ENCODE assay signal across 8 mouse cellular contexts in genomic region chr7:30308076-30309005, GRCm38 (mm10). TPM values are rescaled to one million over a fixed set of nuclear protein-coding genes. Genes with fewer than 3 reads are reported as not detected.
DNase-seq lines count a peak whose midpoint lies in the region; ATAC-seq and TF ChIP-seq lines count a peak whose summit lies in the region.

Alkbh6 (plus strand) TSS chr7:30308717.

- H3K27ac ChIP-seq in gastrocnemius, adult 2 months: peak within 1 kb of the TSS; percentile 92
- peak within 1 kb of the TSS; percentile 73 for H3K27ac ChIP-seq in hindbrain, postnatal 0 days
- H3K27ac ChIP-seq in left cerebral cortex, adult 2 months: peak within 1 kb of the TSS; percentile 80

- no peaks in the 10 kb centered on the region for H3K27me3 ChIP-seq in hindbrain, postnatal 0 days (ENCODE audit: insufficient read depth, low read length)

- 0 out of 2 replicates have a peak, but pooled peaks have one; percentile 1 for TF ChIP-seq CTCF in gastrocnemius, adult 2 months (IDR thresholded peaks at IDR 0.05)
- peak; percentile 8; the same call in 1 of the 2 replicates for TF ChIP-seq CTCF in hindbrain, postnatal 0 days (IDR thresholded peaks at IDR 0.05; ENCODE audit: low read depth)
- no peak; the same call in none of the 2 replicates for TF ChIP-seq CTCF in left cerebral cortex, adult 2 months (IDR thresholded peaks at IDR 0.05)

- WGBS in hindbrain, postnatal 0 days: 5% methylated on average over 27 of the region's 27 CpGs

- peak within 1 kb of the TSS; percentile 96 for H3K4me2 ChIP-seq in hindbrain, postnatal 0 days (ENCODE audit: low read depth, low read length)

- peak within 1 kb of the TSS; percentile 91 for H3K4me3 ChIP-seq in gastrocnemius, adult 2 months
- H3K4me3 ChIP-seq in hindbrain, postnatal 0 days (ENCODE audit: low read length): peak within 1 kb of the TSS; percentile 66
- peak within 1 kb of the TSS; percentile 72 for H3K4me3 ChIP-seq in left cerebral cortex, adult 2 months

- intact Hi-C loops in gastrocnemius, adult 2 months (cut with DNase I): no loop called here
- intact Hi-C loops in left cerebral cortex, adult 2 months (cut with DNase I): no loop called here

- H3K9me3 ChIP-seq in hindbrain, postnatal 0 days (ENCODE audit: low read length): no peaks in the 10 kb centered on the region

- ATAC-seq in common myeloid progenitor, adult 5-6 weeks (replicated peaks; ENCODE audit: low read depth, poor library complexity, severe bottlenecking): peak; percentile 99
- peak; percentile 99 for ATAC-seq in hindbrain, postnatal 0 days
- peak; percentile 100 for ATAC-seq in megakaryocyte, adult 5-6 weeks (ENCODE audit: poor library complexity, severe bottlenecking)

- H3K9ac ChIP-seq in hindbrain, postnatal 0 days (replicated peaks; ENCODE audit: low read length): peak within 1 kb of the TSS; percentile 63

- peaks cover 6% of the 10 kb centered on the region; the same call in 1 of the 2 replicates for H3K4me1 ChIP-seq in hindbrain, postnatal 0 days (ENCODE audit: insufficient read depth, low read length)

- H3K36me3 ChIP-seq in hindbrain, postnatal 0 days (ENCODE audit: insufficient read depth, low read length): peaks cover 27% of the 10 kb centered on the region

- DNase-seq in ZHBTc4 (ENCODE audit: low read depth, low spot score): peak; percentile 97
- DNase-seq in gastrocnemius, adult 2 months: peak; percentile 96
- peak; percentile 98 for DNase-seq in hindbrain, postnatal 0 days (ENCODE audit: low spot score)
- peak; percentile 90 to 93 for DNase-seq in left cerebral cortex, adult 2 months (ENCODE audit: extremely low spot score in 1 of 2, low spot score in 2 of 2)
- peak; percentile 97 for DNase-seq in right cerebral cortex, adult 2 months (ENCODE audit: low spot score in 2 of 2)
- DNase-seq in urinary bladder, postnatal 14 days (ENCODE audit: low spot score): peak; percentile 93

RNA-seq across cellular contexts. Expression of gene Alkbh6, which starts in this region (rescaled TPM):
- 15.2 and 31.2 TPM in 2 replicates for total RNA-seq in common myeloid progenitor, adult 5-6 weeks (2017)
- 10 to 100 TPM; 21.0 to 22.9 TPM for total RNA-seq in gastrocnemius, adult 2 months (2021)
- 75.4 and 116 TPM in 2 replicates for total RNA-seq in hindbrain, postnatal 0 days (2014; rRNA removed)
- polyA plus RNA-seq in hindbrain, postnatal 0 days (2015; fragmentation: Nextera tagmentation; extraction: Ambion mirVana): 129 and 131 TPM in 2 replicates
- total RNA-seq in left cerebral cortex, adult 2 months (2021): 10 to 100 TPM; 65.7 to 71.4 TPM
- total RNA-seq in megakaryocyte, adult 5-6 weeks (2015): 18.2 and 24.2 TPM in 2 replicates
- 19.0 and 22.3 TPM in 2 replicates for total RNA-seq in megakaryocyte, adult 5-6 weeks (2017)

Comparison
In these comparisons a context has a peak if more than half of its experiments do, and no peak if none do; other contexts are left out.
1. Peak in every context shown above with its lines: DNase-seq, ATAC-seq, H3K4me3 ChIP-seq and H3K27ac ChIP-seq.